Mouse (Mus musculus): ENCODE data around the gene Abcc5.

- TF ChIP-seq CTCF (IDR thresholded peaks at IDR 0.05; ENCODE audit: borderline replicate concordance, extremely low read depth, insufficient read depth, insufficient read length) (no peak), POLR2A (IDR thresholded peaks at IDR 0.05; ENCODE audit: borderline replicate concordance, extremely low read depth, insufficient read depth, insufficient read length, poor library complexity, severe bottlenecking) (no peak)
These were observed 14.1 kb downstream of the Abcc5 start for GRCm38 (mm10) chr16:20411958-20412570.
